Mouse (Mus musculus): ENCODE measurements around the gene Abcg4.
A peak's percentile ranks its signal among the peaks of the same experiment; 100 is the strongest.

The Abcg4 gene

DNA sequence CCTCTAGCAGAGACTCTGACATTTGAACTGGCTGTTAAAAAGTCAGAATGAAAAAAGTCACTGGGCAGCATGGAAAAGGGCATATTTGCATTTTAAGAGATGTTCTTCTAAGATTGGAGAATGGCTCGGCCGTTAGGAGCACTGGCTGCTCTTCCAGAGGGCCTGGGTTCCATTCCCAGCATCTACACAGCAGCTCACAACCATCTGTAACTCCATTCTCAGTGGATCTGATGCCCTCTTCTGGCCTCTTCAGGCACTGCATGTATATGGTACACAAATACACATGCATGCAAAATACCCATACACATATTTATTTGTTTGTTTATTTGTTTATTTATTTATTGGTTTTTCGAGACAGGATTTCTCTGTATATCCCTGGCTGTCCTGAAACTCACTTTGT, 19.3 kb downstream of the Abcg4 start:
- peak in 1 of 2 experiments; percentile 32 for DNase-seq

- DNase-seq: no peak
Observed at GRCm38 (mm10) chr9:44268432-44268831, 20.0 kb downstream of the Abcg4 start, which contains the start of gene Nlrx1. Gene Nlrx1, minus strand, starts transcription at chr9:44268599.

- DNase-seq: peak; percentile 75 to 77
Observed at GRCm38 (mm10) chr9:44268027-44268360, 20.4 kb downstream of the Abcg4 start.

- DNase-seq: no peak
Observed at GRCm38 (mm10) chr9:44267319-44268026, 20.9 kb downstream of the Abcg4 start.

GRCm38 (mm10) chr9:44266478-44267226, 21.8 kb downstream of the Abcg4 start:
- DNase-seq: no peak

DNA sequence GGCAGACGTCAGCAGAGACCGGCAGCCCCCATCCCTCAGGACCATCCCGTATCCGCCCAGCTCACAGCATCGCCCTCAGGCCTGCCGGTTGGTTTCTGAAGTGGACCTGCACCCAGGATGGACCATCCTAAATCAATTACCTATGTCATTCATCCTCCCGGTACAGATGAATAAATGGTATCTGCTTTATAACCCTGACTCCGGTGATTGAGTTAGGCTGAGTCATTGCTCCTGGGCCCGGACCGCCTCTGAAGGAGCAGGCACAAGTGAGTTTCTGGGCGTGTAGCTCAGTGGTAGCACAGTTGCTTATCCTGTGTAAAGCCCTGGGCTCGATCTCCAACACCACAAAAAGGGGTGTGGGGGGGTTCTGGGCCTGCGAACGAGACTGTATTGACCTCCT, 27.0 kb downstream of the Abcg4 start:
- DNase-seq: no peak

GRCm38 (mm10) chr9:44259014-44259413, 29.4 kb downstream of the Abcg4 start:
- no peak for DNase-seq

DNA sequence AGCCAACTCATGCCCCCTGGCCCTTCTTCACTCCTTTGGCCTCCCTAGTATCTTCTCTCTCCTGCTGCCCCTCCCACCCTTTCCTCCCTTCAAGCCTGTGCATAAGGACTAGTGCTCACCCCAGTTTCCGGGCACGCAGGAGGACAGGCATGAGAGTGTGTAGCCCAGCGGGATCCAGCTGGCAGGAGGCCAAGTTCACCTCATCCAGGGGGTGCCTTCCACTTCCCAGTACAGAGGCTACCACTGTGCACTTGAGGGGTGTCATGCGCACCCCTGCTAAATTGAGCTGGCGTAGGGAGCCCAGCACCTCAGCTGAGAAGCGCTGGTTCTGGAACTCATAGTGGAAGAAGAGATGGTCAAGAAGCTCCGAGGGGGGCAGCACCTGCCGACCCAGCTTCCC, 32.2 kb downstream of the Abcg4 start:
- no peak for DNase-seq

- DNase-seq: no peak
Observed at GRCm38 (mm10) chr9:44255136-44255521, 33.3 kb downstream of the Abcg4 start.

- no peak for DNase-seq
Observed at GRCm38 (mm10) chr9:44254508-44255135, 33.8 kb downstream of the Abcg4 start.

DNA sequence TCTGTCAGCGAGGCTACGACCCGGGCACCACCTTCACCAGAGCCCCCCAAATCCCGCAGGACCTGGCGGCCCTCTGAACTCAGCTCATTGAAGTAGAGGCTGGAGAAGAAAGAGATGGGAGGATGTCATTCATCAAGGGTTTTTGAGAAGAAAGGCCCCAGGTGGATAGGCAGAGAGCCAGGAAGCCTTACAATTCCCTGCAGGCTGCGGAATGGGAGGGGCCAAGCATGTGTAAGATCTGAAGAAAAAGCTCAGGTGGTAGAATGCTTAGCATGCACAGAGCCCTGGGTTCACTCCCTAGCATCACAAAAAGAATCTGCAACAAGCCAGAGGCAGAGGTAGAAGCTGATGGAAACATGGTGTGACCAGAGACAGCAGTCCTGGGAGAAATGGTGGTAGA, 35.0 kb downstream of the Abcg4 start:
- DNase-seq: peak in 1 of 2 experiments; percentile 69

- DNase-seq: no peak
Observed at GRCm38 (mm10) chr9:44251314-44251713, 37.1 kb downstream of the Abcg4 start, which contains the start of gene Pdzd3. Gene Pdzd3, minus strand, starts transcription at chr9:44251471.

DNA sequence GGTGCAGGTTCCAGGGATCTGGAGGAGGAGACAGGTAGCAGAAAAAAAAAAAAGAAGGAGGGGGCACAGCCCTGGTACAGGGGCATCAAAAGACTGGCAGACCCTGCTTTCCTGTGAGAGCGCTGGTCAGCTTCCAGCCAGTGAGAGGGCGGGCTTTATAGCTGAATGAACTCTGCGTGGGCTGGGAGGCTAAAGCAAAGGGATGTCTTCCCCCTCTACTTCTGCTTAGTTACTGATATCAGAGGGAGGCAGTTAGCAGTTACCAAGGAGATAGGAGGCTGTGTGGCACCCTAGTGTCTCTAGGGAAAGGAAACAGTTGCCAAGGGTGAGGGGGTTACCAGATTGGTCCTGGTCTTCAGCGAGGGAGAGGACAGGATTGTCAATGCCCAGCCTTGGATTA, 38.0 kb downstream of the Abcg4 start:
- no peak for DNase-seq

DNA sequence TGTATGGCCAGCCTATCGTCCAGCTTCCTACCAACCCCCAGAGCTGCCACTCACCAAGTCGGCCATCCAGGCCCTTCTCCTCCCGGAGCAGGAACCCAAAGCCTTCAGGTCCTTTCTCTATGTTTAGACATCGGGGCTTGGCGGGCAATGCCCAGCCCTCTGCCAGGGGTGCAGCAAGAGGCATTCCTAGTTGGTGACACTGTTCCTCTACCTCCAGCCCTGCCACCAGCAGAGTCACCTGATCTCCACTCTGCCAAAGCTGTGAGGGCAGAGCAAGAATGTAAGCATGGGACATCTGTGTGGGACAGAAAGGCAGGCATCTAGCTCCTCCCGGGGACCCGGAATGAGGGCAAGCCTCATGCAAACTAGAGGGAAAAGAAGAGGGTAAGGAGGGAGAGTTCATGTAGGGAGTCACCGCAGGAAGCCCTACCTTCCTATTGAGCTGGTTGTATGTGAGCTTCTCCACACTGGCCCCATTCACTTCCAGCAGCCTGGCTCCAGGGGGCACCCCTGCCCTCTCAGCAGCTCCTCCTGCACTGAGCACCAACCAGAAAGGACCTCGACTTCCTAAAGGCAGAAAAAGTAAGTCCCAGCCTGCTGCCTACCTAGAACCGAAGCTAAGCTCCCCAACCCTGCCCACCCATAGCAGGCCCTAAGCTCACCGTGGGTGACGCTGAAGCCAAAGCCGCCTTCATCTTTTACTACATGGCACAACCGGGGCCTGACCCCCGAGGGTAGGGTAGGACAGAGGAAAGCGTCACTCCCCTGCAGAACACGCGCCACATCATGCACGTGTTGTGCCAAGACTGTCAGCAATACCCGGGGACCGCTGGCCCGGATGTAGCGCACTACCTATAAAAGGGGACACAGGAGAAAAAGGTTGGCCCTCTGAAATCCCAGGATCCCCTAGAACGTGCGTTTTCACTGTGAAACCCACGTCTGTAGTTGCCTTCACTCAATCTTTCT, 39.0 kb downstream of the Abcg4 start:
- peak; percentile 73 to 83 for DNase-seq

DNA sequence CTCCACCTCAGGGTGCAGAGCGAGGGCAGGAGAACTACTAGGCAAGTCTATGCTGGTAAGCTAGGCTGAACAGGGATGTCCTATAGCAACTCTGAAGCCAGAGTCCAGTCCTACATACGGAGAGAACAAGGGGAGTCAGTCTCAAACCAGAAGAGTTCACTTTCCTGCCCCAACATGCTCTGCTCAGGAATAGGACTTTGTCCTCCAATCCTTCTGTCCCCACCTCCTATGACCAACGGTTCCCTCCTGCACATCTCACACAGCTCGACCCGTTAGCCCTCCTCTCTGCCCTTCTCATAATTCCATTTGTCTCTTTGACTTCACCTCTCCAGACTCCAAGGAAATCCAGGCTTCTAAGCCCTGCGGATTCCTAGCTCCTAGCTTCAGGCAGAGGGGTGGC, 40.5 kb downstream of the Abcg4 start:
- no peak for DNase-seq

- DNase-seq: no peak
Observed at GRCm38 (mm10) chr9:44243621-44244020, 44.8 kb downstream of the Abcg4 start.

- DNase-seq: peak in 1 of 2 experiments; percentile 40
Observed at GRCm38 (mm10) chr9:44241418-44241817, 47.0 kb downstream of the Abcg4 start.

DNA sequence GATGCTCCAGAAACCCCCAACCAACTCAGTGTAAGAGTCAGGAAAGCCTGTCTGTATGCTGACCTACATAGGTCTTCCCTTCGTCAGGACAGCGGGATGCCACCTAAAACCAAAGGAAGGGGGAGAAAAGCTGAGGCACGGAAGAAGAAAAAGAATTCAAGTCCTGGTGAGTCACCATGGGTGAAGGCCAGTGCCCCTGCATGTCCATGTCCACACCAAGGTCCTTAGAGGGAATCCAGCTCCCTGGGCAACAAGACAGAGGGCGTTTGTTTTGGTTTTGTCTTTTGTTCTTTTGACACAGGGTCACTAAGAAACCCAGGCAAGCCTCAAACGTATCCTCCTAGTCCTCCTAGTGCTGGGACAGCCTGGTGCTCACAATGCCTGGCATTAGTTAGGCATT, 47.5 kb downstream of the Abcg4 start:
- peak in 1 of 2 experiments; percentile 9 for DNase-seq

DNA sequence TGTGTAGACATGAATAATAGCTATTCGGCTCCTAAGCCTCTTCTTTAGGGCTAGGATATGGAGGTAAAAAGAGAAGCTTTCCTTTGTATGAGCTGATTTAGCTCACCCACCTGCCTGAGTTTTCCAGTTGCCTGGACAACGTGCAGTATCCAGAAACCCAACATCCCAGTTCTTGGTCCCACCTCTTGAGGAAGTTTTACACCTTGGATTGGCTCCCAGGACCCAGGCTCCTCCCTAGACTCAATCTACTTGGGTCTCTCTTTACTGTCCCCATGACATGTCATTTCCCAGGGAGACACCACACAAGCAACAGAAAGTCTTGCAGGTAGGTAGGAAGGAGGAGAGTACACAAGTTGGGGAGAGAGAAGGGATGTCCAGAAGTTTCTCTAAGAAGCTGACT, 48.0 kb downstream of the Abcg4 start, which contains the start of gene Ccdc153:
Gene Ccdc153 (plus strand): TSS at position 278 of the 400 bp plus-strand sequence.
- peak in 1 of 2 experiments; percentile 10 for DNase-seq

GRCm38 (mm10) chr9:44239447-44239846, 49.0 kb downstream of the Abcg4 start:
- peak in 1 of 2 experiments; percentile 71 for DNase-seq

GRCm38 (mm10) chr9:44238501-44239190, 49.8 kb downstream of the Abcg4 start:
- DNase-seq: peak; percentile 64 to 85

DNA sequence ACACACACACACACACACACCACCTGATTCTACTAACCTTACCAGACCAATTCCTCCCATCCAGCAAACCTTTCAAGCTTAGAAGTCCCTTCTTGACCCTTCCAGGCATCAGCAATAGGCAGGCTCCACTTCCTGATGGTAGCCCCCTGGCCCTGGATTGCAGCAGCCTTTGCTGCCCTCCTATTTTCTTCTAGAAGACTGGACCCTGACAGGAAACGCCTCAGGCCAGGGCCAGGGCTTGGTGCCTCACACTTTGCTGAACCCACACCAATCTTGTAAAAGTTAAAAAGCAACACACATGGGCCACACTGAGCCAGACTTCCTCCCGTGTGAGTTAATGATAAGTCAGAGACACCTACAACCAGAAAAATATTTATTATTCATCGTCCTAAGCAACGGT, 51.3 kb downstream of the Abcg4 start:
- peak in 1 of 2 experiments; percentile 30 for DNase-seq

Measured in thymus, adult 18-20 months (tissue).